Mouse (Mus musculus): ENCODE measurements at regions not wholly inside any gene's neighbourhood (a gene's known extent, or its start where the extent isn't known, plus 50 kb on each side); places are given as distances from the start of the nearest gene placed in this dataset.

DNA sequence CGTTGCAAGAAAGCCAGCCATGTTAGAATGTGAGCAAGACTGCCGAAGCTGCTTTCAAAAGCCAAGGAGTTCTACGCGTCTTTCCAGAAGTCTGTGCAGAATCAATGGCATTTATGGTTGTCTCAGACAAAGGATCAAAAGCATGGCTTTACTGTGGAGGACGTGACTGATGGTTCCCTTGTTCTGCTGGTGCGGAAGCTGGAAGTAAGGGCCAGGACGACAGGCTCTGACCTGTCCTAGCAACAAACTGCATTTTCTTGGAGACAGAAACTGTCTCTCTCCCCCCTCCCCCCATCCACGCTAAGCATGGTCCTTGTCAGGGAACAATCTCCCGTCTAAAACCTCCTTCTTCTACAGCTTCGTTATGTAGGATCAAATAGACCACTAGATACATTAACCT is 2780.3 kb upstream of the Gm7489 start:
- DNase-seq: no peak

GRCm38 (mm10) chr15:51104796-51105195 is 2779.9 kb upstream of the Gm7489 start:
- no peak for DNase-seq

DNA sequence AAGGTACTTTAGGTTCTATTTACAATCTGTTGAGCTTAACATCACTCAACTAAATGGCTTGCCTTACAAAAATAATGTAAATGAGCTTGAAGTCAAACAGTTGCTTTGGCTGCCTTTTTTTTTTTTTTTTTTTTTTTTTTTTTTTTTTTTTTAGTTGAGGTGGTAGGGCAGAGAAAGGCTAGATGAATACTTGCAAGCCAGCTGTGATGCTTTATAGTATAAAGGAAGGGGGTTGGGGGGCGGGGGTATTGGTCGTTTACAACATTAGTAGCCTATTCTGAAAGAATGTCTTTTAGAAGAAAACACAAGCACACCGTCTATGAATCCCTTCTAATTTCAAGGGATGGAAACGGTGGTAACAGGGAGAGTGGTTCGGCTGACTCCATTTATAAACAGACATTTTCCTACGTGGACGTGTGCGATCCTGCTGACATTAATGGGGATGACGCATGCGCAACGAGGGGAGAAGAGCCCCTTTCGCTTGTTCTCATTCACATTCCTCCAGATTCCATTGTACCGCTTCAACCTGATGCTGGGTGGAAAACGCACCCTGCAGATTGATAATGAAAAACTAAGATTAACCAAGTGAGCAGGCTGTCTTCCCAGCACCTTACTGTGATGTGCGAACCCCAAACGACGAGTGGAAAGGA is 2779.2 kb upstream of the Gm7489 start:
- DNase-seq: no peak

DNA sequence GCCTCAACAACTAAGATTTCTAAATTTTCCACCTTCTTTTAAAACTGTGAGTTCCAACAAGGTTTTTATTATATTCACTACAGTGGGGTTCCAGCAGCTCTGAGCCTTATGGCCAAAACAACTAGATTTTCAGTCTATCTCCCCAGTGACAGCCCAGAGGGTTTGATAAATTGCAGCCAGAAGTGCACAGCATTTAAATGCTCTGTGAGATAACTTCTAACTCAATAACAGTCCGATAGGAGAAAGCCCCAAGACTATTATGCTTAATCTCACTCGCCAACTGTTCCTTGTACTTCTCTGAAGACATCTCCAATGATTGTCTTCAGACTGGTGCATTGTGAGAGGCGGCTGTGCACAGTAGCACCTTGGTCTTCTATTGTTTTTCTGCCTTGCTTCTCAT is 2774.5 kb upstream of the Gm7489 start:
- DNase-seq: no peak

DNA sequence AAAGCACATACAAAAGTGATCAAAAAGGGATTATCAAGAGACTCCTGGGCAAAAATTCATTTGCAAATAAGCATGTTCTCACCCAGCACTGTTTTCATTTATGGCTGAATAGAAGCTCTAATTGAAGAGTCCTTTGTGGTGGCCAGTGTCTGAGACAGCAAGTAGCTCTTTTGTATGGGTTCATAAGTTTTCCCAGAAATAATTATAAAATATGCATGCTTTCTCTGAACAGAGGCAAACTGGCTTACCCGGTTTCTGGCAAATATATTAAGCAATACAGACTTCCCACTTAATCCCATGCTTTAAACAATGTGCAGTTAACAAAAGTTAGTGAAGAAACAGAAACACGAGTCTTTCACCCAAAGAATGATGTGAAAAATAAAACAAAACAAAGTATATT is 2758.8 kb upstream of the Gm7489 start:
- DNase-seq: no peak

- DNase-seq: no peak
Measured at GRCm38 (mm10) chr15:51131017-51131416, 2753.7 kb upstream of the Gm7489 start.

GRCm38 (mm10) chr15:51136121-51136520 is 2748.6 kb upstream of the Gm7489 start:
- no peak for DNase-seq

DNA sequence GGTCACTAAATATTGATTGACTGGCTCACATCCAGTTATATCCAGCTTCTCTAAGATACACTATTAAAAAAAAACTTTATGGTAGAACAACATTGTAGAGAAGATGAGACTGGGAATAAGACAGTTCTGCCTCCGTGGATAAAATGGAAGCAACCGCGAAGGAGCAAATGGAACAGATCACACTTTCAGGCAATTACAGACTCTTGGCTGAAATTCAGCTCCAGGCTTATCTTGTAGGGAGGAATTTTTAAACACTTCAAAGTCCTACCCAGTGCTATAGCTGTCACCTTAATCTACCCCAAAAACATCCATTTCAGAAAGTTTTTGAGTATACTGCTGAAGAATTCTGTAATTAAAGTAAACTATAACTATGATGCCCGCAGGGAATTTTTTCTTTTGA is 2745.2 kb upstream of the Gm7489 start:
- DNase-seq: no peak

- DNase-seq: peak; percentile 2
Measured at GRCm38 (mm10) chr15:51173976-51174620, 2710.6 kb upstream of the Gm7489 start.

- no peak for DNase-seq
Measured at GRCm38 (mm10) chr15:51176466-51176865, 2708.2 kb upstream of the Gm7489 start.

DNA sequence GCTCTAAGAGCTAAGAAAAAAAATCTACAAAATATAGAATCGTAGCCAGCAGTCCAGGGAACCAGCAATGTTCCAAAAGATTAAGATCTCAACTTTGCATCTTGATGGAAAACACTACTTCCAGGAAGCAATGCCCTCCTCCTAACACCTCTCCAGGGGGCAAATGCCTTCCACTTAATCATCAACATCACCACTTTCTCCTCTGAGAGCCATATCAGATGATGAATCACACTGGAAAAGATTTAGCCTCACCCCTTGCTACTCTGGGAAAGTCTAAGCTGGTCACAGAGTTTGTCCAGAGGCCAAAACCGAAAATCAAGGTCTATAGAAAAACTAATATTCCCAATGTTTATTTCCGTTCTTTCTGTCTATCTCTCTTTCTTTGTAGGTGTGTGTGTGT is 2695.6 kb upstream of the Gm7489 start:
- DNase-seq: no peak

GRCm38 (mm10) chr15:51197466-51198158 is 2687.1 kb upstream of the Gm7489 start:
- no peak for DNase-seq

DNA sequence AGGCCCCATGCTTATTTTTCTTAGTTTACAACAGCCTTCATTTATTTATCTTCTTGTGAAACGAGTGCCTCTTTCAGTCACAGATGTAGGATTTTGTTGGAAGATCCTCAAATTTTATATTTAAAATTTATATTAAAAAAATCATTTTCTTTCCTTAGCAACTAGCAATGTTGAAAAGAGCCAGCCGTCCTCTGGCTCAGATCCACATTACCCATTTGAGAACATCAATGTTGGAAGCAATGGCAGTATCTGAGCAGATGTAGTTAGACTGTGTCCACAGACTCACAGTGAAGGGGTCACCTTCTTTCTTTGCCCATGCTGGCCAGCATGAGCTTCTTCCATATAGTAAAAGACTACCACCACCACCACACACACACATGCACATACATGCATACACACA is 2681.4 kb upstream of the Gm7489 start:
- no peak for DNase-seq

DNA sequence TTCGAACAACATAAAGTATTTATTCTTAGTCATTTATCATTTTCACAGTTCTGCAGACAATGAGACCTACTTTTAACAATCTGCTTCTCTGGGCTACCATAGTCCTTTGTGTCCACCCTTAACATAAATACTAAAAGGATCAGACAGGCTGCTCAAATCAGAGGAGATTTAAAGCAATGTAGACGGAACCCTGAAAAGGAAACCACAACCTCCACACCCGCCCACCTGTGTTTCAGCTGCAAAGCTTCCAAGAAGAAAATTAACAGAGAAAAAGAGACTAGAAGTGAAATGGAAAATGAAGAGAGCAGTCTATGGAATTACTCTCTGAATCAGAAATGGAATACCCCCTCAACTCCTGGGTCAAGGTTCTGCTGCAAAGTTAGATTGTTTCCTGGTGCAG is 2678.7 kb upstream of the Gm7489 start:
- DNase-seq: no peak

DNA sequence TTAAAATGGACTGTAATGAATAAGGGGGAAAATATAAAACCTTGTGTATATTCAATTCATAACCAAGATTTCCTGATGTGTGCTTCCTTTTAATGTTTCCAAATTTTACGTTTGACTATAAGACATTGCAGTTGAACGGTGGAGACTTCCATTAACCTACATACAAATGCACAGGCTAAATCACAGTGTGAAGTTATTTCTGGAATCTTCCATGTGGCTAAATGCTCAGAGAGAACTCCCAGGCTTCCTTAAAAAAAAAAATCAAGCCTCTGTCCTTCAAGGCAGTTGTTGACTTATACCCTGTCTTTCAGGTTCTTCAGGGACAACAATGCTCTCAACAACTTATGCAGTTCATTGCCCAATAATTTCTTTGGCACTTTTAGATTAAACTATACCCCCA is 2677.9 kb upstream of the Gm7489 start:
- DNase-seq: no peak

DNA sequence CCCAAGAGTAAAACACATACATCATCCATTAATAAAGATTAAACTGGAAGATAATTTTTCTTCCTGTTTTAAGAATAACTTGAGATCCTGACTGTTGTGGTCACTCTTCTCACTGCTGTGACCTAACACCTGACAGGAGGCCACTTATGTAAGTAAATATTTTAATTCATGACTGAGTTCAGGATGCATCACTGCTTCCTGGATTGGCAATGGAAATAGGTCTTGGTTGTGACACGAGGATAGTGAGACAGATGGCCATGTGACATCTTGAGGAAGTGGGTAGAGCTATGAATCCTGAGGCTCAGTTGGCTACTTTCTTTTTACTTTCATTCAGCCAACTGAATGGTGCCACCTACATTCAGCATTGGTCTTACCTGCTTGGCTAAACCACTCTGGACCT is 2649.8 kb upstream of the Gm7489 start:
- peak; percentile 63 for DNase-seq

- DNase-seq: no peak
Measured at GRCm38 (mm10) chr15:51244596-51244995, 2640.1 kb upstream of the Gm7489 start.

DNA sequence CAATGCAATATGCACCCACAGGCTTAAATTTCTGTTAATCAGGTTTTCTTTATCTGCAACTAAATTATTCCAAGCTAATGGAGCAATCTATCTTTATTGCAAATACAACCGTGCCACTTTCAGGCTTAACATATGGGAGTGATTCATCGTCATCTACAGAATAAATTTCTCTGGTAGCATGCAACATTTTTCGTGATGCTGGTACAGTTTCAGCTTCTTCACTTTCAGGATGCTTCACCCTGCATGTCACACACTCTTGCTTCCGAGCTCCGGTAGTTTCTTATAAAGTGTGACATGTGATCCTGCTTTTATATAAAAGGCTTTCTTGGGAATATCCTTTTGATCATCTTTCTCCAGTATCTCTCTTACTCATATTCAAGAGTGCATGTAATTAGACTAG is 2637.4 kb upstream of the Gm7489 start:
- no peak for DNase-seq

DNA sequence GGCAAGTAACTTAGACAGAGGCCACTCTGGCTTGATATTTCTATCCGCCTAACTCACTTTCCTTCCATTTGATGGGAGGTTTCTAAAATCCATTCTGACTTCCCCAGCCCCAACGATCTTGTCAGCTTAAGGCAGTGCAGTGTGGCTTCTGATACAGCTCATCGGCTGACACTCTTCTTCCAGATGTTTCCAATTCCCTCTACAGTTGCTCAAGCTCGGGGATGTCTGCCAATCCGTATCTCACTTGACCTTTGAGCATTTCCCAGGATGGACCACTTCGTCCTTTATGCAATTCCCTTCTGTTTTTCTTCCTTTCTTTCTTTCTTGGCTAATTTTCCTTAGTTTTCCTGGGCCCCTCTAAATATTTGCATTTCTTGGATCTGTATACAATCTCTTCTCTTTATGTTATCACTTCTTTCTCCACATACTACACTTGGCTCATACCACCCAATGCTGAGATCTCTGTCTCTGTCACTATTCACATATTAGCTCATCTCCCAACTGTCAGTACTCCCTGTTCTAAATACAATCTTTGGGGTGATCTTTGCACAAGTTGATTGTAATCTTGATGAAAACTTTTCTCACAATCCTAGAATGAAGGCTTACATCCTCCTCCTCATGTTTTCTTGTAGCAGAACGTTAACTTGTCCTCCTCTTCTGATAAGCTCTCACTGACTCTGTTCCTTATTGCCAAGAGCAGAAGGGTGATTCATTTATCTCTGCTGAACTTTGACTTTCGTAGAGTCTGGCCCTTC is 2636.5 kb upstream of the Gm7489 start:
- no peak for DNase-seq

GRCm38 (mm10) chr15:51248789-51249040 is 2636.0 kb upstream of the Gm7489 start:
- no peak for DNase-seq

DNA sequence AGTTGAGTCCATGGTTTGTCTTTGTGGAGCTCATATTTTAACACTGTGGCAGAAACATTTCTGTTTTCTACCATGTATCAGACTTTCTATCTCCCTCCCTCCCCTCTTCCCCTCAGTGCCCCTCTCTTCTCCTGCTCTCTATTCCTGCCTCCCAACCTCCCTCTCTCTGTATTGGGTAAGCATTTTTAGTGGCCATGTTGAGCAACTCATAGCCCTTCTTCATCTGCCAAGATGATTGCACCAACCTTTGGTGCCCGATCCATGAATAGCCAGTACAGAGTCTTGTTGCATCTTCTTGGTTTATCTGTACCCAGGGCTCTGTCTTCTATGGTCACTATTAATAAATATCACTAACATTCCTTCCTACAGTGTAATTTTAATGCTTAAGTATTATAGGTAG is 2630.6 kb upstream of the Gm7489 start:
- no peak for DNase-seq

DNA sequence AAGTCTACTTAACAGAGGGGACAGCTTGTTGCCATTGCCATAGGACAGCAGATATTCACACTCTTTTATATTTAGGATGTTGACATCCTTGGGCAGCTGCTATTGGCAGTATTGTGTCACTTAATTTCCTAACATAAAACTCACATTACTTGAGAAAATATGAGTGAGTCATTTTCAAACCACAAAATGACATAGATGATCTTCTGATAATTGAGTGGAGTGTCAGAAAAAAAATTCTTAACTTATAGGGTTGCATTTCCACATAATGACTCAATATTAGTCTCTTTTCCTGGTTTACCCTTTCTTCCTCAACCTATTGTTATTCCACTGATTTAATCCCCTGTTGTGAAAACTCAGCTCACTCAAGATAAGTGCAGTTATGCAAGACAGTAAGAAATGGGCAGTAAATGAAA is 2629.5 kb upstream of the Gm7489 start:
- no peak for DNase-seq

GRCm38 (mm10) chr15:51256681-51257080 is 2628.0 kb upstream of the Gm7489 start:
- peak; percentile 78 for DNase-seq

DNA sequence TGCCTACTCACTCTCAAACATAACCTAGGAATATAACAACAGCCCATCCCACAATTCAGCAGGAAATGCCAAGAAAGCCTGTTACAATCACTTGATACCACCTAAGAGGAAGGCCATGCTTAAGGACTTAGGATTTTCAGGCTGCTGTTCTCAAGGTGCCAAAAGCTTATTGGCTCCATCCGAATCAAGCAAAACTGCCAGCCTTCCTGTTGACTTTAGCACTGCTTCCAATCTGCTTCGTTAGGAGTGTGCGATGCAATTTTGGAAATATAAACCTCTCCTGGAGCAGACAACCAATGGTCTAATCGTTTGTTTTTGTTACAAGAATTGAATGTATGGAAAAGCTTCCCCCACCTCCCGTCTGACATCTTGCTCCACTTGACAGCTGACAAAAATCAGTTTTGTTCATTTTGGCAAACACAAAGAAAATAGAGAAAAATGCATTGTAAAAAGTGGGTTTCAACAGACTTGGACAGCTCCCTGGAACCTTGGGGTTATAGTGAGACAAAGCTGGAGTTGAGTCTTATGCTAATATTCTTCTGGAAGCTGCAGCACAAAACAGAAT is 2620.0 kb upstream of the Gm7489 start:
- DNase-seq: no peak

Data from kidney, adult 9 months (tissue).